Mouse (Mus musculus) small intestine, adult 2 months (tissue): ENCODE measurements around the gene Elavl3. TPM values are rescaled to one million over a fixed set of nuclear protein-coding genes. Genes with fewer than 3 reads are reported as not detected.
"Not testable (repeated sequence)": the region's sequence is repeated elsewhere in the genome, so short reads cannot be mapped to it uniquely, and the experiment has no call there.

Experiments used
- H3K27ac ChIP-seq: fragments of 200-500 bp; 2 replicates; pipeline ENCODE4 v1.5.1; 2012; ENCODE audit warnings: low read depth, low read length, control low read depth, inconsistent platforms; ENCODE audit not compliant: insufficient read depth
- H3K27me3 ChIP-seq: fragments of 200-500 bp; 2 replicates; pipeline ENCODE4 v1.6.1; 2012; ENCODE audit warnings: mild to moderate bottlenecking, moderate library complexity, low read length, inconsistent platforms; ENCODE audit not compliant: control insufficient read depth, insufficient read depth
- H3K36me3 ChIP-seq: fragments of 200-500 bp; 2 replicates; pipeline ENCODE4 v1.6.1; 2012; ENCODE audit warnings: mild to moderate bottlenecking, low read length, control low read depth, inconsistent platforms; ENCODE audit not compliant: control insufficient read depth, insufficient read depth
- H3K4me1 ChIP-seq: fragments of 200-500 bp; 2 replicates; pipeline ENCODE4 v1.6.1; 2012; ENCODE audit warnings: low read length, inconsistent platforms, mixed read lengths; ENCODE audit not compliant: control insufficient read depth, insufficient read depth, insufficient read length
- H3K4me3 ChIP-seq: fragments of 200-500 bp; 2 replicates; pipeline ENCODE4 v1.5.1; 2012; ENCODE audit warnings: low read depth, mild to moderate bottlenecking, control low read depth, inconsistent platforms, low read length, moderate library complexity
- CTCF ChIP-seq: fragments of 200-500 bp; IDR thresholded peaks from 2 replicates; pipeline ENCODE4 v1.5.1; 2012; ENCODE audit warnings: low read depth, mild to moderate bottlenecking, control low read depth, inconsistent platforms, low read length, moderate library complexity, mixed read lengths; ENCODE audit not compliant: insufficient replicate concordance, insufficient read length; ENCODE audit errors: extremely low read depth
- POLR2A ChIP-seq: fragments of 200-500 bp; IDR thresholded peaks from 2 replicates; pipeline ENCODE4 v1.6.1; 2012; ENCODE audit warnings: low read depth, mild to moderate bottlenecking, control low read depth, inconsistent platforms, low read length, moderate library complexity
- WGBS: fragments of 180-500 bp; shearing (Covaris S2); methylation state at CpG from one replicate; pipeline ENCODE4 v1.1.7; 2018; 5-methylcytosine and 5-hydroxymethylcytosine counted together
- polyA plus RNA-seq: library from polyadenylated mRNA; depleted of rRNA; stranded (reverse); fragments of >200 nt; gene quantifications from 2 replicates; pipeline ENCODE4 v1.2.3, GENCODE M21; 2012

Gene Elavl3
- polyA plus RNA-seq, 1 experiment = 0.34 TPM

- Histone ChIP-seq H3K4me1 (no peaks in the 10 kb centered on the region), H3K36me3 (no peaks in the 10 kb centered on the region), H3K4me3 (no peak overlapping the region), H3K27ac (no peak overlapping the region), H3K27me3 (no peaks in the 10 kb centered on the region)
- TF ChIP-seq POLR2A (no peak), CTCF (no peak)
- WGBS = 87% methylated on average over 2 of the region's 2 CpGs
Observed at GRCm38 (mm10) chr9:22087034-22087618, 35.3 kb upstream of the Elavl3 start.

GRCm38 (mm10) chr9:22086012-22086411, 34.2 kb upstream of the Elavl3 start:
- TF ChIP-seq POLR2A = no peak
- no peak for TF ChIP-seq CTCF
- Histone ChIP-seq H3K36me3 (no peaks in the 10 kb centered on the region), H3K27me3 (no peaks in the 10 kb centered on the region), H3K4me1 (no peaks in the 10 kb centered on the region), H3K4me3 (peak overlapping the region; percentile 76), H3K27ac (peak overlapping the region; percentile 61; the same call in 1 of the 2 replicates)
- 74% methylated on average over 6 of the region's 6 CpGs for WGBS

GRCm38 (mm10) chr9:22085022-22085834, 33.4 kb upstream of the Elavl3 start, which contains the start of gene Ecsit:
Ecsit (minus strand) TSS chr9:22085438.
- H3K27me3 ChIP-seq = no peaks in the 10 kb centered on the region
- H3K27ac ChIP-seq = peak within 1 kb of the TSS; percentile 61
- peak within 1 kb of the TSS; percentile 76 for H3K4me3 ChIP-seq
- under 1% methylated on average over 48 of the region's 48 CpGs for WGBS
- 0 out of 2 replicates have a peak, but pooled peaks cover 3% of the 10 kb centered on the region for H3K36me3 ChIP-seq
- H3K4me1 ChIP-seq = no peaks in the 10 kb centered on the region
- TF ChIP-seq POLR2A (peak; percentile 85), CTCF (no peak)

- Histone ChIP-seq H3K36me3 (0 out of 2 replicates have a peak, but pooled peaks cover 6% of the 10 kb centered on the region), H3K4me1 (no peaks in the 10 kb centered on the region), H3K27me3 (no peaks in the 10 kb centered on the region), H3K27ac (peak overlapping the region; percentile 36; the same call in 1 of the 2 replicates), H3K4me3 (peak overlapping the region; percentile 76)
- TF ChIP-seq POLR2A = no peak
- TF ChIP-seq CTCF = no peak
- 10% methylated on average over 4 of the region's 4 CpGs for WGBS
Observed at GRCm38 (mm10) chr9:22084667-22085021, 32.8 kb upstream of the Elavl3 start.

- peaks cover 24% of the 10 kb centered on the region; the same call in 1 of the 2 replicates for H3K36me3 ChIP-seq
- WGBS = 93% methylated on average over 23 of the region's 23 CpGs
- H3K4me3 ChIP-seq = no peak overlapping the region
- no peak overlapping the region for H3K27ac ChIP-seq
- H3K27me3 ChIP-seq = no peaks in the 10 kb centered on the region
- TF ChIP-seq CTCF (no peak), POLR2A (no peak)
- H3K4me1 ChIP-seq = no peaks in the 10 kb centered on the region
Observed at GRCm38 (mm10) chr9:22076223-22076622, 24.4 kb upstream of the Elavl3 start.

- H3K4me1 ChIP-seq, H3K27me3 ChIP-seq, H3K4me3 ChIP-seq, H3K27ac ChIP-seq: not testable (repeated sequence)
- WGBS = 80% methylated on average over 5 of the region's 5 CpGs
- peaks cover 24% of the 10 kb centered on the region; the same call in 1 of the 2 replicates for H3K36me3 ChIP-seq
Observed at GRCm38 (mm10) chr9:22075778-22076177, 24.0 kb upstream of the Elavl3 start.

GRCm38 (mm10) chr9:22072276-22072675, 20.5 kb upstream of the Elavl3 start:
- WGBS = 87% methylated on average over 4 of the region's 4 CpGs
- no peak overlapping the region for H3K4me3 ChIP-seq
- H3K27me3 ChIP-seq = no peaks in the 10 kb centered on the region
- peaks cover 15% of the 10 kb centered on the region; the same call in 1 of the 2 replicates for H3K36me3 ChIP-seq
- H3K4me1 ChIP-seq = peaks cover 3% of the 10 kb centered on the region; the same call in 1 of the 2 replicates
- TF ChIP-seq CTCF (no peak), POLR2A (no peak)
- no peak overlapping the region for H3K27ac ChIP-seq
